Mouse (Mus musculus): ENCODE measurements at regions not wholly inside any gene's neighbourhood (a gene's known extent, or its start where the extent isn't known, plus 50 kb on each side); places are given as distances from the start of the nearest gene placed in this dataset.

DNA sequence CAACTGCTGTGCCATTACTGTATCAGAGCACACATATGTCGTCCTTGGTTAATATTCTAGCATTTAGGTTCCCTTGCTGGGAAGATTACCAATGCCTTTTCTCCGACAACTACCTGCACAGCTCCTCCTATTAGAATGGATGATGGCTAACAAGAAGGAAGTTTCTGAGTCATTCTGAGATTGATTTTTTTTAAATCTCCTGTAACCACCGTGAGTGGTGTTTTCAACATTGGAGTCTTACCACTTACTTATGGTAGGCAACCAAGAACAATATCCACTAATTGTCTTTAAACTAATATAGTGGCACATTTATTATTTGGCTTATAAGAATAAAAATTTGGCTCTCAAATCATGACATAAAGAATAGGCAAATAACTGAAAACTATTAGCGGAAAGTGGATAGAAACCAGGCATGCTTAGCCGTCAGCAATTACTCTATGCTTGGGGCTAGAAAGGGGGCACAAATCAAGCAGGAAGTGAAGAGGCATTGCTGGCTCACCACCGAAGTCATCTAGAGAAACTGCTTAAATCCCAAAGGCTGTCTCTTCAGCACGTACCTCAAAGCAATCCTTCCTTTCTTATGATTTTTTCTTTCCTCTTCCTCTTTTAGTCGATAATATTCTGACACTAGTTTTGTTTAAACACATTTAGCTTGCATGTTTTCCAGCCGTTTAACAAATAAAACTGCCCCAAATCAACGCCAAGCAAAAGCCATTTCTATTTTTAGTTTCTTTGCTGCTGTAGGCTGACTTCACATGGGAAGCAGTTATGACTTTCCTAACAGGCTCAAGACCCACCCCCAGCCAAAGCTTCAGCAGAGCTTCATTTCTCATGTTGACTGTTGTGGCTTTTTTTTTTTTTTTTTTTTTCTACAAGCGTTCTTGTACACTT is 484.8 kb upstream of the Gm7489 start:
- peak; percentile 32 for DNase-seq (ENCODE audit: extremely low read depth, low read depth)

- no peak for DNase-seq (ENCODE audit: extremely low read depth, low read depth)
These were observed 484.2 kb upstream of the Gm7489 start for GRCm38 (mm10) chr15:53400554-53400846.

All from MEL-GATA-1-ER (cell line).